Mouse (Mus musculus) cerebellum, adult 11 months (tissue): Measurements from ENCODE around the gene Pdzd7.

Source experiments
- DNase-seq: peaks from one replicate; pipeline ENCODE4 v3.0.0; 2022

The Pdzd7 gene

DNA sequence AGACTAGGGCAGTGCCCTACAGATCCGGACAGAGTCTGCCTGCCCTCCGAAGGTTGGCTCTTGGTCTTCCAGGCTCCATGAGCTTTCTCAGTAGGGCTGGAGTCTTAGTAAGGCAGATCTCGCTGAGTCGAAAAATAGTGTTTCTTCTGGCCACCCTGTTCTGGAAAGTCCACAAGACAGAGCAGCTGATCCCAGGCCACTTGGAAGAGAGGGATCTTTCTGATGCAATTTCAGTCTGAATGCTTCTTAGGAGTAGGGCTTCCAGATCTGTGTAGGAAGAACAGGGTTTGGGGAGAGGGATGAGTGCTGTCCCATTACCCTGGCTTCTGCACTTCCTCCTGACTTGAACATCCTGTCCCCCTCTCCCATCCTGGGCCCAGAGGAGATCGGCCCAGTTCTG, at the start of gene Pdzd7:
Pdzd7 (minus strand) TSS at position 67 of the 400 bp plus-strand sequence.
- no peak for DNase-seq

DNA sequence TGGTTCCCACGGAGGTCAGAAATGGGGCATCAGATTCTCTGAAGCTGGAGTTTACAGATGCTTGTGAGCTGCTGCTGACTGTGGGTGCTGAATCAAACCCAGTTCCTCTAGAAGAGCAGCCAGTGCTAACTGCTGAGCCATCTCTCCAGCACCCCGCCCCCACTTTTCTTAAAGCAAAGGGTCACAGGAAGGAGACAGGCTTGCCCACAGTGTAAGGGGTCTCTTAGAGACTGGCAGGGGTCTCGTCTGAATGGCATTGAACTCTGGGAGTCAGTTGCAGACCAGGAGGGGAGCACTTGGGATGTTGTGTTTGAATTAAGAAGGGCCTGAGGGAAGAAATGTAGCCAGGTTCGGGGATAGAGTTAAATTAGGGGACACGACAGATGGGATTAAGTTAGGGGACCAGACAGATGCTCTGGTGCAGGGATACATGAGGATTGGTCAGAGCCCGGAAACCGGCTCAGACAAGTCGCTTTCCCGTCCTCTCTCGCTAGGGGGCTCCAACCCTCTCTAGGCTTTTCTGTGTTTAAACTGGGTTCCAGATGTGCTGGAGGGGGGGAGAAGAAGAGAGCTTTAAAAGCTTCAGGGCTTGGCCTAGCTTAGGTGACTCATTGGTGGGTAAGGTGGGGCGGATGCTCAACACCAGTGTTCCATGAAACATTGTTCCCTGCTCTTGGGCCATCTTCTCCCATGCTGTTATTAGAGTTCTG, 36.5 kb upstream of the Pdzd7 start:
- DNase-seq, result no peak

DNA sequence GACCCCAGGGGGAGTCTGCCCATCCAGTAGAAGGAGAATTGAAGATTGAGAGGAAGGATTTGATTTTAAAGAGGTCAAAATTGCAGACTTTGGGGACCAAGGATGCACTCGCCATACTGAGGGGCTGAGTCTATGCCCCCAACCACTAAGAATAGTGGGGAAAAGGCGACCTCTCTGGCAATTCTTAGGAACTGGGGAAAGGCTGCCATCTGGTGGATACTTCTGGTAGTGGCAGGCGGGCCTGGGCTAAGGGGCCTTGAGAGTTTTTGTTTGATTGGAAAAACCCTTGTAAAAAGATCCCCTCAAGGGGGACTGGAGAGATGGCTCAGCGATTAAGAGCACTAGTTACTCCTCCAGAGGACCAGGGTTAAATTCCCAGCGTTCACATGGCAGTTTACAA, 35.8 kb upstream of the Pdzd7 start:
- DNase-seq, result peak; percentile 74

DNA sequence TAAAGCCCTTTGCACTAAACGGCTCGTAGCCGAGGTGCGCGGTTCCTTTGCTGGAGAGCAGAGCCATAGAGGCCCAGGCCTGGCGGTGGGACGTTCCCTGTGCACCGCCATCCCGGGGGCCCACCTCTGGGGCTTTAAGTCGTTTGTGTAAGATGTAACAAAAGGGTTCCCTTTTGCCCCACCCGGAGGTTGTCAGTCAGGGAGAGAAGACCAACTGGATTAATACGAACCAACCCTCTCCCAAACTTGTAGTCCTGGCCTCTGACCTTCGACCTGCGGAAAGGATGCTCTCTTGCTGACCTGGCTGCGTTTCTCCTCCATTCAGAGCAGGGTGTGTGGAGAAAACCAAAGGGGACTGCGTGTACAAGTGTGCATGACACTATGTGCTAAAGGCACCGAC, 35.2 kb upstream of the Pdzd7 start:
- DNase-seq, result no peak

DNA sequence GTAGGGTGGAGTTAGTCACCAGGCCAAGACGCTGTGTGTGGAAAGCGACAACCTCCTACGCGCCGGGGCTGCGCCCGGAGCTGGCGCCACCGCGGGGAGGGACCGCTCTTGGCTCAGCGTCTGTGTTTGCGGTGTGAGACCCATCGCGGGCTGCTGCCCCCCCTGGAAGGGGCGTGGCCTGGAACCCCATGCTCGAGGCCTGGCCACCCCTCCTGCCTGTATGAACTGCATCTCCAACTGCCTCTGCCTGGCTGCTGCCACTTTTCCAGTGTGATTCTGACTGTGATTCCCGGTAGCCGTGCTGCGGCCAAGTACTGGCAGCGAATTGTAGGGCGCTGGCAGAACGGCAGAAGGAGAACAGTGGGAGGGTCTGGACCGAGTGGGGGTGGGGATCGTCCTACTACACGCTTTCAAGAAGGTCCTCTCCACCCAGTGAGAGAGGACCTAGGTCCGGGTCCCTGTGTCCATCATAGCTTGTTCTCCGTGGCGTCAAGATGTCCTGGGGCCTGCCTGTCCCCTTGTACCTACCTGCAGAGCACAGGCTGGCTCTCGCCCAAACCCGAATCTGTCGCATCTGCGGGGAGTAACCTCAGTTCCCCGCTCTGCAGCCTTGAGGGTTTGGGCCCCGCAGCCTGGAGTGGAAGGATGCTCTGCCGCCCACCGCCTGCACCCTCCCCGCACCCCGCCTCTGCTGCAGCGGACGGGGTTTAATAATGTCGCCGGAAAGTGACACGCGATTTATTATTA, 34.4 kb upstream of the Pdzd7 start:
- DNase-seq, result peak; percentile 75

DNA sequence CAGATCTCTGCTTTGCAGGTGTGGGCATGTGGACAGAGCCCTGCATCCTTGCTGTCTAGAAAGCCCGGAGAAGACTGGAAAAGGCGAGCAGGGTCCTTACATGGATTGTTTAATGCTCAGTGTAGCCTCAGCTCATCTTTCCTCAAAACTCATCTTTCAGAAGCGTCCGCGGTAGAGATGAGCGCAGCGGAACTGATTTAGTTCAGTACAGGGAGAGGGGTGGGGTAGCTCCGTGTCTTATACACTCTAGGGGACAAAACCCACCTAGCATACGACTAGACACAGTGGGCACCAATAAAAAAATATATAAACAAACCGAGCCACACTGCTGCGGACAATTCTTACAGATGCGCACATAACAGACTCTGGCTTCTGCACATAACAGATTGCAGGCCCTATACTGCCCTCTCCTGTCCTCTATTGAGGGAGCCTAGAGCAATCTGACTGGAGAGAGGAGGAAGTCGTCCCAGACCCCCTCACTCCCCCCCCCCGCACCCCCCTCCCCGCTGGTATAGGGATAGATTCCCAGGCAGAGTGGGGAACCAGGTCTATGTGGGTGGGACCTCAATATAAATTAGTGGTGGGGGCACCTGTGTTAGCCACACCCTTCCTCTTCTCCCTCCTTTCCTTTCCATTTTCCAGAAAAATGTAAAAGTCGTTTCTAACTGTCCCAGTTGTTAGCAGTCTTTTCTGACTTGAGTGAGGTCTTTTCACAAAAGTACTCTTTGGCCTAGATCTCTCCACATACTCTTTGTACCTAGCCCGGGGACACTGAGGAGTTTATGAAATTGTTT, 33.7 kb upstream of the Pdzd7 start:
- DNase-seq, result no peak

DNA sequence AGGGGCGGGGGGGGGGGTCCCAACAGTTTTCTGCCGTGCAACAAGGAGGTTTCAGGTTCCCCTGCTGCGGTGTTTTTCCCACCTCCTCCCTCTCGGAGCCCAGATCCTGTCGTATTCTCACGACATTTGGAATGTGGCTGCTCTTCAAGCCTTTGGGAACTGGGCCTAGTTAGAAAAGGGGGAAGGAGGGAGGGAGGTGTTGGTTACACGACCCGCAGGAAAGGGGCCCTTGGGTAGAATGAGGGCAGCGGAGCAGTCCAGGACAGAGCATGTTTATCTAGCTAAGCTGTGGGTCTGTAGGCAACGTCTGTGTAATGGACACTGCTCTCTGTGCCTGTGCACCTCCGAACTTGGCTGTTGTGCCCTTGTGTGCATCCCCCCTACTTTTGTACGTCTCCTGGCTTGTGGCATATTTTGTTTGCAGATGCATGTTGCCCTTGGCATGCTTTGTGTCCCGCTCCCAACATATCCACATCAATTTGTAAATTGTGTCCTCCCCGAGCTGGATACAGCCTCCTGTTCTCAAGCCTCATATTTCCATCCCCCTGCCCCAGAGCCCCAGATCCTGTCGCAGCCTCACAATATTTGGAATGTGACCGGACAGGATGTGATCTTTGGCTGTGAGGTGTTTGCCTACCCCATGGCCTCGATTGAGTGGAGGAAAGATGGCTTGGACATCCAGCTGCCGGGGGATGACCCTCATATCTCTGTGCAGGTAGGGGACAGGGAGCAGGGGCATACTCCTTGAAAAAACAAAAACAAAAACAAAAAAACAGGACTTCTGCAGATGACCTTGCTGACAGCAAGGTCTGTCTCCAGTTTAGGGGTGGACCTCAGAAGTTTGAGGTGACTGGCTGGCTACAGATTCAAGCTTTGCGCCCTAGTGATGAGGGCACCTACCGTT, 32.5 kb upstream of the Pdzd7 start:
- DNase-seq, result no peak

DNA sequence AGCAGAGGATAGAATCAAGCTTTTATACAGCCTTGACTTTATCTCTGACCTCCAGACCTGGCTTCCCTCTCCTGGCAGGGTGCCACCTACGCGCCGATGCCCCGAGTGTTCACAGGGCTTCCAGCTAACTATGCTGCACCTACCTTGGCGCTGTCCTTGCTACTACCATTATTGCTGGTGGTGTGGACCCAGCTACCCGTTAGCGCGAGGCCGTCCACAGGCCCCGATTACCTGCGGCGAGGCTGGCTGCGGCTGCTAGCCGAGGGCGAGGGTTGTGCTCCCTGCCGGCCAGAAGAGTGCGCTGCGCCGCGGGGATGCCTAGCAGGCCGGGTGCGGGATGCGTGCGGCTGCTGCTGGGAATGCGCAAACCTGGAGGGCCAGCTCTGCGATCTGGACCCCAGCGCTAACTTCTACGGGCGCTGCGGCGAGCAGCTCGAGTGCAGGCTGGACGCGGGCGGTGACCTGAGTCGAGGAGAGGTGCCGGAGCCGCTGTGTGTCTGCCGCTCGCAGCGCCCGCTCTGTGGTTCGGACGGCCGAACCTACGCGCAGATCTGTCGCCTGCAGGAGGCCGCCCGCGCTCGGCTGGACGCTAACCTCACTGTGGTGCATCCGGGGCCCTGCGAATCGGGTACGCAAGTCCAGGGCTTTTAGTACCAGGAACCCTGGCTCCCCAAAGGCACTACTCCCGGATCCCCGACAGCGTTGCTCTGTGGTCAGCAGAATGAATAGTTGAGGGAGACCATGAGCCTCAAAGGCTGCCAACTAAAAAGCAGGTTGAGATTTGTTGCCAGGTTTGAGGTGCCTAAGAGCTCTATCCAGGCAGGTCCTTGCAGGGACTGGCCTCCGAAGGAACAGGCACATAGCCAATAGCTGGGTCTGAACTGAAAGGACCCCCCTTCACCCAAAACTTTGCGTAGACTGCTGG, 31.3 kb upstream of the Pdzd7 start:
- peak; percentile 73 for DNase-seq

DNA sequence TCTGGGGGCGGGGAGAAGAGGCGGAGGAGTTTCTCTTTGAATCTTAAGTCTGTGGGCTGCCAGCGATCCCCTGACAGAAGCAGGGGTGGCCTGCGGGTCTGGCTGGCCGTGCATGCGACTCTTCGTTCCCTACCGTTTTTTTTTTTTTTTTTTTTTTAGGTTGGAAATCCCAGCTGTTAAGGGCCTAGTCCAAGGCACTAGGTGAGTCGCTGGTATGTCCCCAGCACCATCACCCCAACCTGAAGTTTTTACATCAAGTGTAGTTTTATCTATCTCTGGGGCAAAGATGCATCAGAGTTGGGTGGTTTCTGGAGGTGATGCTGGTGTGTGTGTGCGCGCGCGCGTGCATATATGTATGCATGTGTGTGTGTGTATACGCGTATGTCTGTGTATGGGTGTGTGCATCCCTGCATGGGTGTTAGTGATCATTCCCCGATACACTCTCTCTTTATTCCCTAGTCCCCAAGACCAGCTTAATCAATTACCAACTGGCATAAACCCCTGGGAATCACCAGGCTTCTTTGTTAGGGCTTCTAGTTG, 30.6 kb upstream of the Pdzd7 start:
- DNase-seq, result no peak

DNA sequence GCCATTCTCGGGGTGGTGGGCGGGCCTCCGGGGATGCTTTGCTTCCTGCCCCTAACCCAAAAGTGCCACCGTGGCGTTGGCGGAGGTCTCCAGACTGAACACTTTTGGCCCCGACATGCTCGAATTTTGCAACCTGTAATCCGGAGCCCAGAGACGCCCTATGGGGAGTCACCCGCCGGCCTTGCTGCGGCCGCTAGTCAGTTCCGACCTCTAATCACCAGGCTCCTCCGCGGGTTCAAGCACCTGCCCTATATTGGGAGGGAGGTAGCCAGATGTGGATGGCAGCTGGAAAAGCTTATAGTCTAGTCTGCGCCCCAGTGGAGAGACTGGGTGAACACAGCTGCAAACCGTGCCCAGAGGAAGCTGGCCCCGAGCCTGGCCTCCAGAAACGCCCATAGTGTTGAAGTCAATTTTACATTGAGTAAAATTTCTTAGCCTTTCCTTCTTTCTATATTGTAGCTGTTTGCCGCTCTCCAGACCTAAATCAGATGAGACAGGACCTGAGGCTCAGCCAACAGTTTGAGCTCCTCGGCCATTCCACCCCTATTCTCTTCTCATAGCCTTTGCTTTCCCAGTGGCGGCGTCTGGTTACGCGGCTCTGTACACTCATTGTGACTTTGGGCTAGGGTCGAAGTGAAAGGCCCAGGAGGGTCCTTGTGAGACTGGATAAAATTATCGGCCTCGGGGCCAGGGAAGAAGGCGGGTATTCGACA, 30.0 kb upstream of the Pdzd7 start:
- no peak for DNase-seq

DNA sequence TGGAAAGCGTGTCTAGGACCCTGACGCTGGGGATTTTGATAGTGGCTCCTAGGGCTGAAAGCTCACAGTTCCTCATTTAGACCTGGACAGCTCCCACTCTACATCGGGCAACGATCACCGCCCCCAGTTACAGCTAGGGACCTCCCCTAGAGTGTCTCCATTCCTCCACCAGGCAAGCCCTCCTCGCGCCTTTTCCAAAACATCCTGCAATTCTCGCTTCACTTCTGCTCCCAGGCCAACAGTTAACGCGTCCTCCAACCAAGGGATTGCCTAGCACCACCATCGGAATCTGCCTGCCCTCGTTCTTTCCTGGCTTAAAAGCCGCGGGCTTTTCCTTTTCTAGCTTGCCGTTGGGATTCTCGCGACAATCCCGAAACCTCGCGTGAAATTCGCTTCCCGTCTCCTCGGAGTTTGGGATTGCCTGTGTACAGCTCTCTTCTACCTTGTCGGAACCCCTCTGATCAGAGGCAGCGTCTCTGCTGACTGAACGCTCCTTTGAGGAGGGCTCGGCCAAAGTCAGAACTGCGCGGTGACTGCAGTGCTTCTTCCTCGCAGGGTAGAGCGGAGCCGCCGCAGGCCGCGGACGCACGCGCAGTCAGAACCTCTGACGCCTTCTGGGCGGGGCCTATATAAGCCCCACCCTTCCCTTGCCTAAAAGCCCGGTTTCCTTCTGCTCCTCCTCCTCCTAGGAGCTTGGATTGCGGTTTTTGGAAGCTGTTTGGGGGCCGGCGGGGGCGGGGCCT, 29.2 kb upstream of the Pdzd7 start, which contains the start of gene Kazald1:
Kazald1 (plus strand) TSS at position 662 of the 743 bp plus-strand sequence.
- peak; percentile 95 for DNase-seq

DNA sequence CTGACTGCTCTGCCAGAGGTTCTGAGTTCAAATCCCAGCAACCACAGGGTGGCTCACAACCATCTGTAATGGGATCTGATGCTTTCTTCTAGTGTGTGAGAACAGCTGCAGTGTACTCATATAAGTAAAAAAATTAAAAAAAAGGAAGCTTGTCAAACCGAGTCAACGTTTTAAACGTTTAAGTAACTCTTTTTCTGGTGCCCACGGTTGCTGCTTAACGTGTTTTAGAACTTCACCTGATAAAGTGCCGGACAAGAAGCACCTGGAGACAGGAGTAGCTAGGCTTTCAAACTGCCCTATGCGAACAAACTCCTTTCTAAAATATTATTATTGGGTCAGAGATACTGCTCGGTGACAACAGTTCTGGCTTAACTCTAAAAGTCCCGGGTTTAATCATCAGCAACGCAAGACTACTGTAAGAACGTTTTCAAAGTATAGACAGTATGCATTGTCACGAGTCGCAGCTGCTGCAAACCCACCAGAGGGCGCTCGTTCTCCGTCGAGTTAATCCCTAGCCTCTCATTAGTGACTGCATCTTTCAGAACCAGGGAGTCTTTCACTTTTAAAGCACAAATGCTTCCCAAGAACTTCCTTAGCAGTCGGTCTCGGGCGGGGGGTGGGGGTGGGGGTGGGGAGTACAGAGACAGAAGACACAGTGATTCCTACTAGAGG, 28.5 kb upstream of the Pdzd7 start:
- DNase-seq, result peak; percentile 73

DNA sequence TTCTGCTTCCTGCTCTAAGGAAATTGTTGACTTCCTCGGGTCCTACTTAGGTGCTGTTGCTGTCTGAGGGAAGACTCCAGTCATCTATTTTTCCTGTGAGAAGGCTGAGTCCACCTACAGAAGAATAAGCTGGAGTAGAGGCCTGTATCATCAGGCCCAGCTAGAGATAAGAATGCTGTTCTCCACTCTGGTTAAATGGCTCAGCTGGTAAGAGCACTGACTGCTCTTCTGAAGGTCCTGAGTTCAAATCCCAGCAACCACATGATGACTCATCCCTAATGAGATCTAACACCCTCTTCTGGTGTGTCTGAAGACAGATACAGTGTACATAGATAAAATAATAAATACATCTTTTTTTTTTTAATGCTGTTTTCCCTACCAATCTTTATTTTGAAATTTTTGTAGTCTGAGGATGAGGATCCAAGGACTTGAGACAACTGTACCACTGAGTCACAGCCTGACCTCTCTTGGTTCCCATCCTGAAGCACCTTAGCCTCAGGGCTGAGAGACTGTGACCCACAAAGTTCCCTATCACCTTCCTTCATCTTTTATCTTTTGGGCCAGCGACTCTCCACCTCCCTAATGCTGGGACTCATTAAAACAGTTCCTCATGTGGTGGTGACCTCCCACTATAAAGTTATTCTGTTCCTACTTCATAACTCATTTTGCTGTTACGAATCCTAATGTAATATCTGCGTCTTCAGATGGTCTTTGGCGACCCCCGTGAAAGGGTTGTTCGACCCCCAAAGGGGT, 22.4 kb upstream of the Pdzd7 start:
- no peak for DNase-seq

DNA sequence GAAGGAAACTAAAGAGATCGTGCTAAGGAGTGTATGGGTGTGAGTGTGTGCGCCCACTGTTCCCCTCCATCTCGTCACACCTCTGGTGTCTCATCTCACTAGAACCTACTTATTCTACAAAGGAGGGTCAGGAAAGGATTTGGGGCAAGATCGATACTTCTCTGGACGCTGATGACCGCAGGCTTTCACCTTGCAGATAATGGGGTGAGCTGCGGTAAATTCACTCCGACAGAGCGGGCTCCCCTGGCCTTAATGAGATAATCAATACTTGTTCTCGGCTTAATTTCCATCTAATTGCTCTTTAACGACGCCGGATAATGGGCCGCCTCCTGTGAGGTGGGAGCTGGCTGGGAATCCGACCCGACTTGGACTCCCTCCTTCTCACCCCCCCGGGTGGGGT, 21.7 kb upstream of the Pdzd7 start:
- no peak for DNase-seq

DNA sequence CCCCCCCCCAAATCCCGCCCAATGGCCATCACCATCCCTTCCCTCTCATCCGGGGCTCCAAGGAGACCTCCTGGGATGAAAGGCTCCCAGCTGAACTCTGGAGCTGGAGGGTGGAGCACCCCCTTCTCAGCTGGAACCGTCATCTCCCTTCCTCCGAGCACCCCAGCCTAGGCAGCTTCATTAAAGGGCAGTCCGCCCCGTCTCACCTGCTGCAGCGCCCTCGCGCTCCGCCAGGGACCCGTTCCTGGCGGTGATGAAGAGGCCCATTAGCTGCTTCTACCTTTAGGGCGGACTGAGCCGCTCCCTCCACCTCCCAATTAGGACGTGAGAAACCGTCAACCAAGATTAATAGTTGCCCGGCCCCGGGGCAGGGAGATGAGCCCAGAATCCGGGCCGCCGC, 19.7 kb upstream of the Pdzd7 start:
- no peak for DNase-seq

DNA sequence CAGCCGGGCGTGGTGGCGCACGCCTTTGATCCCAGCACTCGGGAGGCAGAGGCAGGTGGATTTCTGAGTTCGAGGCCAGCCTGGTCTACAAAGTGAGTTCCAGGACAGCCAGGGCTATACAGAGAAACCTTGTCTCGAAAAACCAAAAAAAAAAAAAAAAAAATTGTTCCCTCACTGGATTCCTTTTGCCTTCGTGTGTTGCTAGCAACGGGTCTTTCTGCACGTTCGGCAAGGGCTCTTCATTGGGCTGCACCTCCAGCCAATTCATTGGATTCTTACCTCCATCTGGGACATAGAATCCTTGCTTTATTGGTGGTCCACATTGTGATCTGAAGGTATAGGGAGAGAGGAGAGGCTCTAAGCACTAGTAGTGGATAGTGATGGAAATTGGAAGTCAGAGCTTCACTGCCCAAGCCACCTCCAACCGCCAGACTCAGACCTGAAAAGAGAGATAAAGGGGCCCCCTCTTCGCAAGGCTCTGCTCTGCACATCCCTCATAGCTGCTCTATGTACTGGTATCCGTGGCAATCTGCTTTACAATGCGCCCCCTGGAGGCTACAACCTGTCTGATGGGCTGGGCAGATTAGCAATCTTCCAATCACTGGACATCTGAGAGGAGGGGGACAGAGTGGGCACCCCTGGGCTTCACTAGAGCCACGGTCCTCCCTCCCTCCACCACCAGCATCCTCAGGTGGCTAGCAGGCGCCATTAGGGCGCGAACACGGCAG, 18.2 kb upstream of the Pdzd7 start:
- DNase-seq, result peak; percentile 53

DNA sequence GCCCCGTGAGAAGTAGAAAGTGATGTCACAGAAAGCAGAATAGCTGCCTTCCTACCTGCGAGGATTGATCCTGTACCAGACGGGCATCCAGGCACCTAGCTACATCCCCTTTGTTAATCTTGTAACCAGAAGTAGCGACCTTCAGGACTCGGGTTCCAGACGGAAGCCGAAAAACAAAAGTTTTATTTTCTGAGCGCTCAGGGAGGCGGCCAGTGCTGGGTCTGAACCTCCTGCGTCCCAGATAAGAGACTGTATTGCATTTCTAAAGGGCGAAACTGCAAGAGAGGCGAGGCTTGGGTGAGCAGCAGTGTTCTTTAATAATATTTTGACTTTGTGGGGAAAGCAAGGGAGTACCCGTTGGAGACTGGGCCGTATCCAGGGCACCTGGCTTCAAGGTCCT, 13.3 kb upstream of the Pdzd7 start:
- DNase-seq, result no peak
